Mouse (Mus musculus): ENCODE measurements around the gene Dyrk1a.

The Dyrk1a gene

GRCm38 (mm10) chr16:94590977-94591376 lies 21.2 kb downstream of the Dyrk1a start:
- DNase-seq (ENCODE audit: low spot score) = no peak

DNA sequence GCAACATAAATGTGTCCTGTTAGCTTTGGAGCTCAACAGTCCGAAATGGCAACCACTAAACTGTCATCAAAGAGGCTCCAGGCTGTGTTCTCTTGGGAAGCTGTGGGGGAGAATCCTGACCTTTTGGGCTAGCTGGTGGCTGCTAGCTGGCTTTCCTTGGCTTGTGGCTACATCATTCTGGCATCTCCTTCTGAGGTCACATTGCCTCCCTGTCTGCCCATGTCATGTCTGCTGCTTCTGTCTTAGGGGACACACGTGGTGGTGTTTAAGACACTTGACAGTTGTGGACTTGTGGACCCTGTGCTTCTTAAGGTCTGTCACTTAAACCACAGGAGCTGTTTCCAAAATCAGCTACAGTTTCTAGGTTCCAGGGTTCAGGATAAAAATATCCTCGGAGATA lies 21.7 kb downstream of the Dyrk1a start:
- DNase-seq (ENCODE audit: low spot score) = no peak

GRCm38 (mm10) chr16:94596633-94597032 lies 26.8 kb downstream of the Dyrk1a start:
- no peak for DNase-seq (ENCODE audit: low spot score)

DNA sequence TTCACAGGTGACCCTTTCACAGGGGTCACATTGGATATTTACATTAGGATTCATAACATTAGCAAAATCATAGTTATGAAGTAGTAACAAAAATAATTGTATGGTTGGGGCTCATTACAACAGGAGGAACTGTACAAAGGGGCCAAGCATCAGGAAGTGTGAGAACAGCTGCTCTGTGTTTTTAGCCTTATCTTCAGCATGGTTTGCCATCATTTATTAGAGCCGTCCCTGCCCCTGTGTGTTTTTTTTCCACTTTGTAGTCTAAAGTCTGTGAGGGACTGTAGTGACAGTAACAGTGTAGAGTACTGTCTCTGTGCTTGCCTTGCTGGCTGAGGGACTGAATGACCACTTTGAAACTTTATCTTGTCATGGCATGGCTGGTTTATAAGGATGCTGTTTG lies 27.8 kb downstream of the Dyrk1a start:
- DNase-seq (ENCODE audit: low spot score) = no peak

- no peak for DNase-seq (ENCODE audit: low spot score)
Observed at GRCm38 (mm10) chr16:94599977-94600724, 30.3 kb downstream of the Dyrk1a start.

DNA sequence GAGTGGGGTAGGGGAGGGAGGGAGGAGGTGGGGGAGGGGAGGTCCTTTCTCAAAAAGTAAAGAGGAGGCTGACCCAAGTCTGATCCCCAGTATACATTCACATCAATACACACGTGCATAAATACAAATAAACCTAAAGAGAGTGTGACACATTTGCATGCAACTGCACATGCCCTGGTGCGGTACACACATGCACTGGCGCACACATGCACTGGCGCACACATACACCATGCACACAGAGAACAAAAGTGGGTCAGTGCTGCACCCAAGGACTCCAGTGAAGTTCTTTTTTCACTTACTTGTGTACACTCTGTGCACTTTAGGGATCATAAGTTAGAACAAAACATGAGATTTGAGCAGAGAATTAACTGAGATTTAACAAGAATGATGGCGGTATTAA lies 31.3 kb downstream of the Dyrk1a start:
- no peak for DNase-seq (ENCODE audit: low spot score)

DNA sequence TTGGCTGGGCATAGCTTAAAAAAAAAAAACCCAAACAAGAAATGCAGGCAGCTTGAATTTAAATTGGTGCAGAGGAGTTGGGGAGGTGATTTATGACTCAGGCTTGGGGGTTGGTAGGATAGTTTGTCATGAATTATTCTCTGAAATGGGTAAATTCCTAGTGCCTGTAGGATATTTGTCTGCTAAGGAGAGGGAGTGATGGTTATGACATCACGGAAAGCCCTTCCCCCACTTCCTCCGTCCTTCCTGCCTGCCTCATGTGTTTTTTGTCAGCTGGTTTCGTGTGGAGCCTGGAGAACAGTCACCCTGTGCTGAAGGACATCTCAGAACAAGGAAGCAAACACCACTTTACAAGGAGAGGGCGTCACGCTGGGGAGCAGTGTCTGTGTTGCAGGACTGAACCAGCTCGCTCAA lies 31.7 kb downstream of the Dyrk1a start:
- peak; percentile 68 for DNase-seq (ENCODE audit: low spot score)

GRCm38 (mm10) chr16:94602188-94602587 lies 32.4 kb downstream of the Dyrk1a start:
- no peak for DNase-seq (ENCODE audit: low spot score)

- no peak for DNase-seq (ENCODE audit: low spot score)
Observed at GRCm38 (mm10) chr16:94602730-94603129, 32.9 kb downstream of the Dyrk1a start.

- DNase-seq (ENCODE audit: low spot score) = no peak
Observed at GRCm38 (mm10) chr16:94606169-94606568, 36.4 kb downstream of the Dyrk1a start.

GRCm38 (mm10) chr16:94607468-94607867 lies 37.7 kb downstream of the Dyrk1a start:
- DNase-seq (ENCODE audit: low spot score) = no peak

GRCm38 (mm10) chr16:94608706-94609594 lies 39.1 kb downstream of the Dyrk1a start:
- DNase-seq (ENCODE audit: low spot score) = no peak

DNA sequence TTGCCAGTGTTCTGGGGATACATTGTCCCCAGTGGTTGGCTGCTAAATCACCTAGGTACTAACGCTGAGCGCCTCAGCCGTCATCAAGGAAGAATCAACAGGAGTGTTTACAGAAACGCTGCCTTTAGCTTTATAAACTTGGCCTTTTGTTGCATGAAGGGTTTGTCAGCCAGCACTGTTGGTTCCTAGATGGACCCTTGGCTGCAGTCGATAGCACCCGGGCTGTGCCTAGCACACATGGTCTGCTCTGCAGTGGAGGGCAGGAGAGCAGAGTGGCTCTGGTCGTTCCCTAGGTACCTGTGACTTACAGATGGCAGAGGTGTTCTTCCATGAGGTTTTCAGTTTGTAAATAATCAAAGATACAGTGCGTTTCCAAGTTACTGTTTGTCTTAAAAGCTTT lies 42.8 kb downstream of the Dyrk1a start:
- DNase-seq (ENCODE audit: low spot score) = no peak

GRCm38 (mm10) chr16:94617255-94617654 lies 47.4 kb downstream of the Dyrk1a start:
- no peak for DNase-seq (ENCODE audit: low spot score)

DNA sequence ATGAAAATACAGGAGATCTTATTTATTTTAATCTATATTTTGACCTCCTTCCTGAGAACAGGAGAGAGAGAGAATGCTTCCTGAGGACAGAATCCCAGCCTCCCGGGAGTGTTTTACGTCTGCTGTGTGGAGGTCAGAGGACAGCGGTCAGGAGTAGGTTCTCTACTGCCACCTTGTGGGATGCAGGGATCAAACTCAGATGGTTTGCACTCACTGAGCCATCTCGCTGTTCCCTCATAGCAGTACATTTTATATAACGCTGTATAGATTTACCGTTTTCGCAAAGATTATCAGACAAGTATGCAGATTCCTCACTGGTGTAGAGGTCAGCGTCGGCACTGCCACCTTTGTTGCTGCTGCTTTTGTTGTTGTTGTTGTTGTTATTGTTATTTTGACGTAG lies 48.7 kb downstream of the Dyrk1a start:
- DNase-seq (ENCODE audit: low spot score) = peak; percentile 66

GRCm38 (mm10) chr16:94619301-94619700 lies 49.5 kb downstream of the Dyrk1a start:
- DNase-seq (ENCODE audit: low spot score) = no peak

- no peak for DNase-seq (ENCODE audit: low spot score)
Observed at GRCm38 (mm10) chr16:94624871-94625270, 55.1 kb downstream of the Dyrk1a start.

DNA sequence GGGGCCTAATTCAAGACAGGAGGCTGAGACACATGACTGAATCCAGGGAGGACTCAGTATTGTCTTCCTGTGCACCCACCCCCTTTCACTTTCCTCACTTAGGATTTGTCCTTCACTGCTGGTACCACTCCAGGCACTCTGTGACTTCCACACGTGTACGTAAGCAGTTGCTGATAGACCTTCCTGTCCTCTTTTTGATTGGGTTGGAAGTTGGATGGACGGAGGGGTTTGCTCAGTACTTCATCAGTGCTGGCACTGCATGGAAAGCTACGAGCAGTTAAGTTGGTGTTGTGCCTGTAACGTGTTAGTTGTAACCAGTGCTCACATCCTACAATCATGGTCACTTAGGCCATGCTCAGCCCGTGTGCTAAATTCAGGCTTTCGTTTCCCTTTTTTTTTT lies 55.8 kb downstream of the Dyrk1a start:
- no peak for DNase-seq (ENCODE audit: low spot score)

- DNase-seq (ENCODE audit: low spot score) = no peak
Observed at GRCm38 (mm10) chr16:94627736-94628135, 57.9 kb downstream of the Dyrk1a start.

GRCm38 (mm10) chr16:94628976-94629729 lies 59.3 kb downstream of the Dyrk1a start:
- DNase-seq (ENCODE audit: low spot score) = no peak

DNA sequence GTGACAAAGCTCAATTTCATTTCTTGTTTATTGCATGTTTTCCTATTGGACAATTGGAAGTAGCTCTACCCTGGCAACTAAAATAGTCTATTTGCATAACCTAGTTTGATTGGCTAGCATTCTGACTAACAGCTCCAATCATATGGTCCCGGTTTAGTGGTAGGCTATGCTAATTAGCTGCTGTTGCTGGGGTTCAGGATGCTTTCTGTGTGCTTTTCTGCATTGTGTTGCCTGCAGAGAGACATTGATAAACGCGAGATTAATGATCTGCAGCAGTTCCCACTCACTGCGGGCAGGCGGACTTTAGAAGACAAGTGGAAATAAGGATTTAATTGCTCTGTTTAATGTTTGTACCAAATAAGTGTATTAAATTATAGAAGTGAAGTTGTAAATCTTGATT lies 62.2 kb downstream of the Dyrk1a start:
- peak; percentile 65 for DNase-seq (ENCODE audit: low spot score)

DNA sequence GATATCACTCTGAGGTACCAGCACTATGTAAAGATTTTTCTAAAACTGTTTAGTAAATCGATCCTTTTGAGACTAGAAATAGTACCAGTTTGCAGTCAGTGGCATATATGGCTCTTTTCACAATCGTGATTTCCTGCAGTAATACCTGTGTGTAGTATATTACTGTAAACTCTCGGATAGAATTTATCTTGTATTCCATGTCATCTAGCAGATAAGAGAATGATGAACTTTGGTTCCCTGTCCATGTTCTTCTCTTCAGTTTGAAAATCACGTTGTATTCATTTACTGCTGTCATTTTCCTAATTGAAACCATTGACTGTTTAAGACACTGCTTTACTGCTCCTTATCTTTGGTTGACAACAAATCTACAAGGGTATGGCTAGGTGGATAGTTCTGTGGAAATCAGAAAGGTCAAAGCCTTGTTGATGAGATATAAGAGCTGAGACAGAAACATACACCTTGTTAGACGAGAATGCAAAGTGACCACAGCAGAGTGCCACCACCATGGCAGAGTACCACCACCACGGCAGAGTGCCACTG lies 62.7 kb downstream of the Dyrk1a start:
- DNase-seq (ENCODE audit: low spot score) = no peak

All from layer of hippocampus, adult 11-12 months (tissue).